Mouse (Mus musculus) activated CD4-positive, CD25-positive, alpha-beta regulatory T cell, adult 4 months (primary cell): Measurements from ENCODE around the gene Epb41l1. TPM values are rescaled to one million over a fixed set of nuclear protein-coding genes. Genes with fewer than 3 reads are reported as not detected.

Experiments used
- ATAC-seq: one replicate; pipeline ENCODE4 v1.8.0; 2017
- polyA plus RNA-seq, 2 experiments: library from polyadenylated mRNA; unstranded; fragments of 100-300 nt; shearing (Covaris generic); gene quantifications; one replicate each; pipeline ENCODE4 v1.2.1; 2017

The Epb41l1 gene
- polyA plus RNA-seq, 2 experiments from 2014 or later, result 0.19 to 0.24 TPM

GRCm38 (mm10) chr2:156542410-156542809, 121.7 kb downstream of the Epb41l1 start:
- no peak for ATAC-seq

GRCm38 (mm10) chr2:156543804-156544203, 123.1 kb downstream of the Epb41l1 start:
- no peak for ATAC-seq

GRCm38 (mm10) chr2:156547123-156547891, 126.6 kb downstream of the Epb41l1 start, which contains the start of gene Aar2:
Gene Aar2, plus strand, starts transcription at chr2:156547584.
- peak; percentile 65 for ATAC-seq

GRCm38 (mm10) chr2:156552421-156552820, 131.7 kb downstream of the Epb41l1 start:
- ATAC-seq, result no peak

- no peak for ATAC-seq
Measured at GRCm38 (mm10) chr2:156561808-156562207, 141.1 kb downstream of the Epb41l1 start.

- ATAC-seq, result no peak
Measured at GRCm38 (mm10) chr2:156563557-156563956, 142.8 kb downstream of the Epb41l1 start.

- ATAC-seq, result no peak
Measured at GRCm38 (mm10) chr2:156566512-156566911, 145.8 kb downstream of the Epb41l1 start.

GRCm38 (mm10) chr2:156568647-156569046, 147.9 kb downstream of the Epb41l1 start:
- ATAC-seq, result no peak

GRCm38 (mm10) chr2:156569261-156569660, 148.6 kb downstream of the Epb41l1 start:
- no peak for ATAC-seq

GRCm38 (mm10) chr2:156571521-156571920, 150.8 kb downstream of the Epb41l1 start:
- no peak for ATAC-seq

GRCm38 (mm10) chr2:156576850-156577587, 156.3 kb downstream of the Epb41l1 start:
- no peak for ATAC-seq

GRCm38 (mm10) chr2:156580507-156580906, 159.8 kb downstream of the Epb41l1 start:
- ATAC-seq, result no peak

GRCm38 (mm10) chr2:156581244-156581643, 160.5 kb downstream of the Epb41l1 start:
- ATAC-seq, result no peak

GRCm38 (mm10) chr2:156582887-156583286, 162.2 kb downstream of the Epb41l1 start:
- ATAC-seq, result no peak

- ATAC-seq, result no peak
Measured at GRCm38 (mm10) chr2:156584154-156584796, 163.6 kb downstream of the Epb41l1 start.

- ATAC-seq, result no peak
Measured at GRCm38 (mm10) chr2:156584797-156585471, 164.2 kb downstream of the Epb41l1 start.

GRCm38 (mm10) chr2:156589481-156589880, 168.8 kb downstream of the Epb41l1 start:
- ATAC-seq, result no peak

Other genes with a start within 250 kb of the Epb41l1 start
- gene Rbm39, start 240.7 kb upstream of the Epb41l1 start, polyA plus RNA-seq, result 100 to 1,000 TPM; 578 to 629 TPM
- 10 to 100 TPM; 56.4 to 77.6 TPM for gene Phf20, start 224.4 kb upstream of the Epb41l1 start, polyA plus RNA-seq
- gene Cnbd2, start 108.6 kb upstream of the Epb41l1 start, polyA plus RNA-seq, result 1 to 10 TPM; 3.1 to 6.4 TPM
- gene Scand1, start 108.2 kb upstream of the Epb41l1 start, polyA plus RNA-seq, result 1 to 10 TPM; 2.9 to 3.7 TPM
- gene Aar2, start 126.7 kb downstream of the Epb41l1 start, polyA plus RNA-seq, result 10 to 100 TPM; 27.3 to 32.8 TPM
- gene Dlgap4, start 192.8 kb downstream of the Epb41l1 start, polyA plus RNA-seq, result 10 to 100 TPM; 56.8 to 71.9 TPM